Mouse (Mus musculus) heart, postnatal 0 days (tissue): Measurements from ENCODE around the gene Mep1a. TPM values are rescaled to one million over a fixed set of nuclear protein-coding genes. Genes with fewer than 3 reads are reported as not detected.

Source experiments
- ATAC-seq: fragments of 200-750 bp; cut with Nextera tagmentation; 2 replicates; pipeline ENCODE4 v1.8.0; 2017; ENCODE audit warnings: low read depth, moderate number of reproducible peaks, moderate library complexity; ENCODE audit not compliant: insufficient read depth
- DNase-seq: peaks from one replicate; pipeline ENCODE4 v3.0.0-alpha.2; 2016; ENCODE audit warnings: low spot score
- H3K27ac ChIP-seq: fragments of 300-500 bp; sonication (generic); 2 replicates; pipeline ENCODE4 v1.5.1; 2014; ENCODE audit warnings: low read depth, mild to moderate bottlenecking
- H3K27me3 ChIP-seq: fragments of 300-500 bp; sonication (generic); 2 replicates; pipeline ENCODE4 v1.6.1; 2014; ENCODE audit warnings: low read length, mixed read lengths; ENCODE audit not compliant: control insufficient read depth, insufficient read depth
- H3K36me3 ChIP-seq: fragments of 300-500 bp; sonication (generic); replicated peaks from 2 replicates; pipeline ENCODE4 v1.6.1; 2014; ENCODE audit warnings: low read length, mixed read lengths; ENCODE audit not compliant: control insufficient read depth, insufficient read depth
- H3K4me1 ChIP-seq: fragments of 300-500 bp; sonication (generic); 2 replicates; pipeline ENCODE4 v1.6.1; 2014; ENCODE audit warnings: antibody characterized with exemption; ENCODE audit not compliant: control insufficient read depth, insufficient read depth
- H3K4me2 ChIP-seq: fragments of 300-500 bp; sonication (generic); 2 replicates; pipeline ENCODE4 v1.6.1; 2014; ENCODE audit warnings: low read depth, mild to moderate bottlenecking, low read length, moderate library complexity
- H3K4me3 ChIP-seq: fragments of 300-500 bp; sonication (generic); 2 replicates; pipeline ENCODE4 v1.5.1; 2014; ENCODE audit warnings: low read depth, low read length
- H3K9ac ChIP-seq: fragments of 300-500 bp; sonication (generic); replicated peaks from 2 replicates; pipeline ENCODE4 v1.6.1; 2014; ENCODE audit warnings: low read depth, low read length, mixed read lengths
- H3K9me3 ChIP-seq: fragments of 300-500 bp; sonication (generic); replicated peaks from 2 replicates; pipeline ENCODE4 v1.6.1; 2016; ENCODE audit warnings: low read length; ENCODE audit not compliant: control insufficient read depth
- CTCF ChIP-seq: IDR thresholded peaks from 2 replicates; pipeline ENCODE4 v1.5.1; 2016; ENCODE audit warnings: antibody characterized with exemption, control low read depth, low read depth
- EP300 ChIP-seq: IDR thresholded peaks from 2 replicates; pipeline ENCODE4 v1.6.1; 2016; ENCODE audit warnings: antibody characterized with exemption, low read depth
- WGBS: fragments of 180-500 bp; shearing (Covaris S2); extraction: QIAGEN DNeasy Blood & Tissue Kit; methylation state at CpG from one replicate; pipeline ENCODE4 v1.1.7; 2014; 5-methylcytosine and 5-hydroxymethylcytosine counted together
- polyA plus RNA-seq: library from polyadenylated mRNA; unstranded; fragments of >200 nt; fragmentation: Nextera tagmentation; extraction: Ambion mirVana; gene quantifications from 2 replicates; pipeline ENCODE4 v1.2.1, GENCODE M21; 2015
- total RNA-seq: library from RNA; depleted of rRNA; stranded (reverse); fragments of >200 nt; gene quantifications from 2 replicates; pipeline ENCODE4 v1.2.3, GENCODE M21; 2014; ENCODE audit warnings: low replicate concordance

Gene Mep1a
- total and polyA plus RNA-seq, 2 experiments from 2014 or later, result not detected

GRCm38 (mm10) chr17:43534362-43535222 lies 32.0 kb upstream of the Mep1a start:
- Histone ChIP-seq H3K9me3 (no peaks in the 10 kb centered on the region), H3K4me1 (no peaks in the 10 kb centered on the region), H3K4me3 (peak overlapping the region; percentile 35), H3K9ac (peak overlapping the region; percentile 40; the same call in 1 of the 2 replicates), H3K27me3 (no peaks in the 10 kb centered on the region), H3K36me3 (no peaks in the 10 kb centered on the region), H3K27ac (no peak overlapping the region), H3K4me2 (peak overlapping the region; percentile 60)
- WGBS, result 19% methylated on average over 23 of the region's 23 CpGs
- TF ChIP-seq EP300, result no peak
- 0 out of 2 replicates have a peak, but pooled peaks have one; percentile 25 for TF ChIP-seq CTCF
- ATAC-seq (peak; percentile 72), DNase-seq (peak; percentile 41)

- no peak overlapping the region for H3K9ac ChIP-seq
- TF ChIP-seq EP300 (no peak), CTCF (no peak)
- no peak overlapping the region for H3K4me2 ChIP-seq
- no peaks in the 10 kb centered on the region for H3K36me3 ChIP-seq
- no peak overlapping the region for H3K4me3 ChIP-seq
- no peaks in the 10 kb centered on the region for H3K27me3 ChIP-seq
- WGBS, result 86% methylated on average over 4 of the region's 4 CpGs
- H3K27ac ChIP-seq, result no peak overlapping the region
- H3K9me3 ChIP-seq, result no peaks in the 10 kb centered on the region
- H3K4me1 ChIP-seq, result no peaks in the 10 kb centered on the region
- ATAC-seq, result no peak
- DNase-seq, result no peak
These were observed 28.6 kb upstream of the Mep1a start for GRCm38 (mm10) chr17:43531192-43531591.

- TF ChIP-seq EP300 (no peak), CTCF (no peak)
- 80% methylated on average over 2 of the region's 2 CpGs for WGBS
- Histone ChIP-seq H3K4me1 (no peaks in the 10 kb centered on the region), H3K36me3 (no peaks in the 10 kb centered on the region), H3K4me2 (no peak overlapping the region), H3K4me3 (no peak overlapping the region), H3K9me3 (no peaks in the 10 kb centered on the region), H3K9ac (no peak overlapping the region), H3K27me3 (no peaks in the 10 kb centered on the region), H3K27ac (no peak overlapping the region)
- no peak for DNase-seq
- no peak for ATAC-seq
These were observed 27.9 kb upstream of the Mep1a start for GRCm38 (mm10) chr17:43530507-43530906.

- Histone ChIP-seq H3K4me3 (no peak overlapping the region), H3K27me3 (no peaks in the 10 kb centered on the region), H3K36me3 (no peaks in the 10 kb centered on the region), H3K27ac (no peak overlapping the region), H3K4me1 (no peaks in the 10 kb centered on the region), H3K4me2 (no peak overlapping the region), H3K9ac (no peak overlapping the region), H3K9me3 (0 out of 2 replicates have a peak, but pooled peaks cover under 1% of the 10 kb centered on the region)
- DNase-seq (no peak), ATAC-seq (no peak)
- 73% methylated on average over 3 of the region's 3 CpGs for WGBS
- TF ChIP-seq CTCF, result no peak
- TF ChIP-seq EP300, result no peak
These were observed 17.6 kb upstream of the Mep1a start for GRCm38 (mm10) chr17:43520166-43520565.

- Histone ChIP-seq H3K9ac (no peak overlapping the region), H3K4me3 (no peak overlapping the region), H3K36me3 (no peaks in the 10 kb centered on the region), H3K27ac (no peak overlapping the region), H3K27me3 (no peaks in the 10 kb centered on the region), H3K4me1 (no peaks in the 10 kb centered on the region), H3K4me2 (no peak overlapping the region), H3K9me3 (peaks cover 8% of the 10 kb centered on the region)
- TF ChIP-seq CTCF (peak; percentile 83), EP300 (no peak)
- DNase-seq (peak; percentile 87), ATAC-seq (peak; percentile 55; the same call in 1 of the 2 replicates)
- WGBS, result 28% methylated on average over 18 of the region's 18 CpGs
These were observed 16.2 kb upstream of the Mep1a start for GRCm38 (mm10) chr17:43518644-43519409.
